Mouse (Mus musculus) right cerebral cortex, postnatal 10 days (tissue): Measurements from ENCODE around the gene Lrrc56.
"Not testable (repeated sequence)": the region's sequence is repeated elsewhere in the genome, so short reads cannot be mapped to it uniquely, and the experiment has no call there.

Source experiments
- DNase-seq, 2 experiments: peaks; one replicate each; pipeline ENCODE4 v3.0.0; 2021; ENCODE audit warnings: low spot score in 2 of 2

Gene Lrrc56

GRCm38 (mm10) chr7:141216894-141217293 is 22.9 kb downstream of the Lrrc56 start:
- DNase-seq: peak in 1 of 2 experiments; percentile 30

GRCm38 (mm10) chr7:141217343-141218013 is 23.5 kb downstream of the Lrrc56 start:
- no peak for DNase-seq

- DNase-seq: no peak
Observed at GRCm38 (mm10) chr7:141218141-141218540, 24.2 kb downstream of the Lrrc56 start.

- no peak for DNase-seq
Observed at GRCm38 (mm10) chr7:141218557-141219133, 24.7 kb downstream of the Lrrc56 start.

- peak in 1 of 2 experiments; percentile 27 for DNase-seq
Observed at GRCm38 (mm10) chr7:141219558-141220099, 25.7 kb downstream of the Lrrc56 start.

GRCm38 (mm10) chr7:141220377-141220776 is 26.4 kb downstream of the Lrrc56 start:
- DNase-seq: no peak

GRCm38 (mm10) chr7:141221249-141222125 is 27.5 kb downstream of the Lrrc56 start:
- DNase-seq: peak; percentile 95 to 96

- no peak for DNase-seq
Observed at GRCm38 (mm10) chr7:141222126-141222467, 28.1 kb downstream of the Lrrc56 start.

GRCm38 (mm10) chr7:141222696-141223215 is 28.8 kb downstream of the Lrrc56 start:
- no peak for DNase-seq

GRCm38 (mm10) chr7:141226535-141226934 is 32.6 kb downstream of the Lrrc56 start:
- no peak for DNase-seq

- no peak for DNase-seq
Observed at GRCm38 (mm10) chr7:141227796-141228195, 33.8 kb downstream of the Lrrc56 start.

GRCm38 (mm10) chr7:141228279-141229067 is 34.5 kb downstream of the Lrrc56 start, which contains the start of gene Phrf1:
Phrf1 (plus strand) TSS chr7:141228784.
- DNase-seq: peak; percentile 91 to 95

GRCm38 (mm10) chr7:141229702-141230101 is 35.7 kb downstream of the Lrrc56 start:
- DNase-seq: no peak

- DNase-seq: no peak
Observed at GRCm38 (mm10) chr7:141230570-141230969, 36.6 kb downstream of the Lrrc56 start.

GRCm38 (mm10) chr7:141231111-141231510 is 37.2 kb downstream of the Lrrc56 start:
- no peak for DNase-seq

GRCm38 (mm10) chr7:141231551-141231950 is 37.6 kb downstream of the Lrrc56 start:
- no peak for DNase-seq

- not testable (repeated sequence) for DNase-seq
Observed at GRCm38 (mm10) chr7:141250486-141250885, 56.5 kb downstream of the Lrrc56 start.

- no peak for DNase-seq
Observed at GRCm38 (mm10) chr7:141256159-141256558, 62.2 kb downstream of the Lrrc56 start.
